In genomic region chr11:82908608-82908989, GRCm38 (mm10) we compare ENCODE assay signal across 8 mouse cellular contexts. TPM values are rescaled to one million over a fixed set of nuclear protein-coding genes. Genes with fewer than 3 reads are reported as not detected.
DNase-seq lines count a peak whose midpoint lies in the region; ATAC-seq and TF ChIP-seq lines count a peak whose summit lies in the region.

No protein-coding gene starts in this region.

- no peaks in the 10 kb centered on the region for H3K9me3 ChIP-seq in hindbrain, embryonic 15.5 days
- no peaks in the 10 kb centered on the region for H3K9me3 ChIP-seq in midbrain, embryonic 16.5 days (replicated peaks; ENCODE audit: control insufficient read depth, low read length, poor library complexity, severe bottlenecking)

- no peak for ATAC-seq in hindbrain, embryonic 15.5 days (ENCODE audit: low FRiP score, low read depth)
- ATAC-seq in midbrain, embryonic 16.5 days, result no peak

- H3K9ac ChIP-seq in hindbrain, embryonic 15.5 days, result no peak overlapping the region
- H3K9ac ChIP-seq in midbrain, embryonic 16.5 days (ENCODE audit: low read depth, low read length), result peak overlapping the region; percentile 83

- H3K36me3 ChIP-seq in hindbrain, embryonic 15.5 days, result peaks cover 14% of the 10 kb centered on the region
- H3K36me3 ChIP-seq in midbrain, embryonic 16.5 days (ENCODE audit: control insufficient read depth, insufficient read depth, low read length), result peaks cover 14% of the 10 kb centered on the region
- H3K36me3 ChIP-seq in kidney, adult 2 months (ENCODE audit: control insufficient read depth, insufficient read depth, low read length), result no peaks in the 10 kb centered on the region

- H3K27ac ChIP-seq in layer of hippocampus, adult 2 months, result no peak overlapping the region
- no peak overlapping the region for H3K27ac ChIP-seq in brown adipose tissue, adult 24 weeks (replicated peaks; ENCODE audit: low read depth, low read length)
- H3K27ac ChIP-seq in hindbrain, embryonic 15.5 days (replicated peaks), result no peak overlapping the region
- H3K27ac ChIP-seq in midbrain, embryonic 16.5 days (ENCODE audit: low read length), result no peak overlapping the region
- no peak overlapping the region for H3K27ac ChIP-seq in kidney, adult 2 months (ENCODE audit: insufficient read depth, low read depth, low read length)

- H3K4me2 ChIP-seq in hindbrain, embryonic 15.5 days, result peak overlapping the region; percentile 84
- H3K4me2 ChIP-seq in midbrain, embryonic 16.5 days (ENCODE audit: low read length), result peak overlapping the region; percentile 86

- no peak for TF ChIP-seq CTCF in layer of hippocampus, adult 2 months (conservative IDR thresholded peaks at IDR 0.05)
- TF ChIP-seq CTCF in kidney, adult 2 months (conservative IDR thresholded peaks at IDR 0.05; ENCODE audit: insufficient read depth, insufficient read length, low read depth, low read length), result no peak

- H3K4me3 ChIP-seq in layer of hippocampus, adult 2 months, result peak overlapping the region; percentile 96
- H3K4me3 ChIP-seq in brown adipose tissue, adult 24 weeks (ENCODE audit: insufficient read depth, low read depth, low read length), result peak overlapping the region; percentile 19; the same call in 1 of the 2 replicates
- H3K4me3 ChIP-seq in hindbrain, embryonic 15.5 days, result peak overlapping the region; percentile 87
- peak overlapping the region; percentile 89 for H3K4me3 ChIP-seq in midbrain, embryonic 16.5 days (ENCODE audit: low read depth, low read length)
- no peak overlapping the region for H3K4me3 ChIP-seq in kidney, adult 2 months (ENCODE audit: insufficient read depth, low read depth, low read length)

- peaks cover 5% of the 10 kb centered on the region; the same call in 1 of the 2 replicates for H3K4me1 ChIP-seq in brown adipose tissue, adult 24 weeks (ENCODE audit: control insufficient read depth, insufficient read depth, insufficient read length, low read length)
- peaks cover 12% of the 10 kb centered on the region for H3K4me1 ChIP-seq in hindbrain, embryonic 15.5 days (replicated peaks)
- H3K4me1 ChIP-seq in midbrain, embryonic 16.5 days (ENCODE audit: control insufficient read depth, insufficient read depth, low read length), result peaks cover 11% of the 10 kb centered on the region
- H3K4me1 ChIP-seq in kidney, adult 2 months (ENCODE audit: control insufficient read depth, insufficient read depth, low read length), result no peaks in the 10 kb centered on the region; the same call in 1 of the 2 replicates

- DNase-seq in layer of hippocampus, adult 2 months (ENCODE audit: low spot score in 2 of 2), result no peak
- no peak for DNase-seq in layer of hippocampus, adult 9-10 months (ENCODE audit: low spot score)
- no peak for DNase-seq in cerebellum, postnatal 14 days
- DNase-seq in thymus, postnatal 4 days, result no peak
- no peak for DNase-seq in kidney, adult 2 months

- no peak for TF ChIP-seq POLR2A in kidney, adult 2 months (IDR thresholded peaks at IDR 0.05; ENCODE audit: low read depth, low read length)

- H3K27me3 ChIP-seq in hindbrain, embryonic 15.5 days, result no peaks in the 10 kb centered on the region
- H3K27me3 ChIP-seq in midbrain, embryonic 16.5 days (ENCODE audit: control insufficient read depth, insufficient read depth, low read depth, low read length), result peaks cover 3% of the 10 kb centered on the region; the same call in 1 of the 2 replicates
- H3K27me3 ChIP-seq in kidney, adult 2 months (replicated peaks; ENCODE audit: control insufficient read depth, insufficient read depth, low read length), result no peaks in the 10 kb centered on the region; the same call in 1 of the 2 replicates

- WGBS in hindbrain, embryonic 15.5 days, result 54% methylated on average over 10 of the region's 10 CpGs
- WGBS in midbrain, embryonic 16.5 days, result 70% methylated on average over 6 of the region's 10 CpGs
- 53% methylated on average over 10 of the region's 10 CpGs for WGBS in kidney, adult 2 months

RNA-seq across cellular contexts. Expression of gene Nle1, which starts 0.4 kb away (rescaled TPM):
- 10 to 100 TPM; 46.0 to 48.8 TPM for total RNA-seq in layer of hippocampus, adult 2 months (2021)
- polyA plus RNA-seq in brown adipose tissue, adult 24 weeks (2012; ENCODE audit: insufficient read depth, insufficient read length, missing spikeins), result 3.8 and 6.7 TPM in 2 replicates
- polyA plus RNA-seq in hindbrain, embryonic 15.5 days (2015; fragmentation: Nextera tagmentation; extraction: Ambion mirVana), result 33.1 and 34.4 TPM in 2 replicates
- 35.7 and 36.8 TPM in 2 replicates for polyA plus RNA-seq in midbrain, embryonic 16.5 days (2015; fragmentation: Nextera tagmentation; extraction: Ambion mirVana)
- 16.3 and 16.9 TPM in 2 replicates for polyA plus RNA-seq in kidney, adult 2 months (2012; rRNA removed)

RNA-seq across cellular contexts. Expression of gene Unc45b, which starts 1.8 kb away (rescaled TPM):
- total RNA-seq in layer of hippocampus, adult 2 months (2021), result 1 to 10 TPM in 1 of 2 experiments, under 1 TPM in 1; 0.66 to 1.4 TPM
- polyA plus RNA-seq in brown adipose tissue, adult 24 weeks (2012; ENCODE audit: insufficient read depth, insufficient read length, missing spikeins), result 9.1 and 14.2 TPM in 2 replicates
- 1.0 and 1.5 TPM in 2 replicates for polyA plus RNA-seq in hindbrain, embryonic 15.5 days (2015; fragmentation: Nextera tagmentation; extraction: Ambion mirVana)
- polyA plus RNA-seq in midbrain, embryonic 16.5 days (2015; fragmentation: Nextera tagmentation; extraction: Ambion mirVana), result 0.78 and 1.5 TPM in 2 replicates
- 5.0 and 7.9 TPM in 2 replicates for polyA plus RNA-seq in kidney, adult 2 months (2012; rRNA removed)

RNA-seq across cellular contexts. Expression of gene Fndc8, which starts 16.7 kb away (rescaled TPM):
- total RNA-seq in layer of hippocampus, adult 2 months (2021), result not detected
- polyA plus RNA-seq in brown adipose tissue, adult 24 weeks (2012; ENCODE audit: insufficient read depth, insufficient read length, missing spikeins), result 0.79 TPM in 1 of 2 replicates, not detected in the other
- 0.82 and 0.98 TPM in 2 replicates for polyA plus RNA-seq in hindbrain, embryonic 15.5 days (2015; fragmentation: Nextera tagmentation; extraction: Ambion mirVana)
- polyA plus RNA-seq in midbrain, embryonic 16.5 days (2015; fragmentation: Nextera tagmentation; extraction: Ambion mirVana), result 1.0 and 1.1 TPM in 2 replicates
- polyA plus RNA-seq in kidney, adult 2 months (2012; rRNA removed), result 0.13 and 0.19 TPM in 2 replicates

RNA-seq across cellular contexts. Expression of gene Rad51d, which starts 18.2 kb away (rescaled TPM):
- 10 to 100 TPM; 15.1 to 16.4 TPM for total RNA-seq in layer of hippocampus, adult 2 months (2021)
- polyA plus RNA-seq in brown adipose tissue, adult 24 weeks (2012; ENCODE audit: insufficient read depth, insufficient read length, missing spikeins), result 13.4 and 21.8 TPM in 2 replicates
- 10.7 and 12.3 TPM in 2 replicates for polyA plus RNA-seq in hindbrain, embryonic 15.5 days (2015; fragmentation: Nextera tagmentation; extraction: Ambion mirVana)
- 13.6 and 13.7 TPM in 2 replicates for polyA plus RNA-seq in midbrain, embryonic 16.5 days (2015; fragmentation: Nextera tagmentation; extraction: Ambion mirVana)
- 13.7 and 15.7 TPM in 2 replicates for polyA plus RNA-seq in kidney, adult 2 months (2012; rRNA removed)

RNA-seq across cellular contexts. Expression of gene Rffl, which starts 37.6 kb away (rescaled TPM):
- total RNA-seq in layer of hippocampus, adult 2 months (2021), result 10 to 100 TPM in 1 of 2 experiments, 1 to 10 TPM in 1; 9.5 to 10.9 TPM
- polyA plus RNA-seq in brown adipose tissue, adult 24 weeks (2012; ENCODE audit: insufficient read depth, insufficient read length, missing spikeins), result 4.3 and 6.3 TPM in 2 replicates
- polyA plus RNA-seq in hindbrain, embryonic 15.5 days (2015; fragmentation: Nextera tagmentation; extraction: Ambion mirVana), result 4.1 and 4.2 TPM in 2 replicates
- polyA plus RNA-seq in midbrain, embryonic 16.5 days (2015; fragmentation: Nextera tagmentation; extraction: Ambion mirVana), result 3.9 and 4.2 TPM in 2 replicates
- polyA plus RNA-seq in kidney, adult 2 months (2012; rRNA removed), result 15.3 and 19.4 TPM in 2 replicates
